Mouse (Mus musculus): ENCODE measurements around the gene Rtn1.

GRCm38 (mm10) chr12:72336009-72336408, 72.8 kb downstream of the Rtn1 start:
- no peak for TF ChIP-seq GATA1 (IDR thresholded peaks at IDR 0.05; ENCODE audit: low read length)
- TF ChIP-seq TAL1 (IDR thresholded peaks at IDR 0.05; ENCODE audit: low read length): no peak
